Mouse (Mus musculus) stomach, postnatal 0 days (tissue): ENCODE results near the gene Capn15.

Experiments used
- CTCF ChIP-seq: IDR thresholded peaks from 2 replicates; pipeline ENCODE4 v1.5.1; 2016; ENCODE audit warnings: antibody characterized with exemption, low read depth, mild to moderate bottlenecking, moderate library complexity
- EP300 ChIP-seq: optimal IDR thresholded peaks from 2 replicates; pipeline ENCODE3; 2016; ENCODE audit warnings: antibody characterized with exemption

DNA sequence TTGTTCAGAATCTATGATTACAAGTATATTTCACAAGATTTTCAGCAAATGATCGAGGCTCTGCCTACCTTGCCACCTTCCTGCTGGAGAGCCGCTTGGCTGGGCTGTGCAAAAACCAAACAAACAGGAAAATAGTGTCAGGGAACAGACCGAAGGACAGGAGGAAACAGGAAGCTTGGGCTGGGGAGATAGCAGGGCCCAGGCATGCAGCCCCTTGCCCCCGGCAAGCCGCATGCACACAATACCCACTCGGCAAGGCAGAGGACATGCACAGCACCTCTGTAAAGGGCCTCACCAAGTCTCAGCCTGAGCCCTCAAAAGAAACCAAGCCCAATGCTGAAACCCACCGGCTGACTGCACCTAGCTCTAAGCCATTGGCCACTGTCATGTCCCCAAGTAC, 23.2 kb upstream of the Capn15 start:
- TF ChIP-seq CTCF, result no peak
- TF ChIP-seq EP300, result no peak
